Mouse (Mus musculus): ENCODE data around the gene Mslnl. TPM values are rescaled to one million over a fixed set of nuclear protein-coding genes. Genes with fewer than 3 reads are reported as not detected.

Gene Mslnl
- not detected in 2 replicates for polyA plus RNA-seq (2014; fragmentation: Nextera tagmentation; extraction: Ambion mirVana)

- no peak within 1 kb of the TSS for H3K4me3 ChIP-seq (ENCODE audit: control insufficient read depth in 1 of 2, insufficient read depth in 1 of 2, low read depth in 1 of 2, low read length in 2 of 2)
- no peak for ATAC-seq (ENCODE audit: insufficient number of reproducible peaks, insufficient read depth, low FRiP score, low read depth)
- peaks cover 8% of the 10 kb centered on the region for H3K36me3 ChIP-seq (ENCODE audit: control insufficient read depth, insufficient read depth, low read length)
- 75% methylated on average over 3 of the region's 3 CpGs for WGBS
- no peaks in the 10 kb centered on the region for H3K9me3 ChIP-seq (ENCODE audit: control insufficient read depth, low read length)
- no peaks in the 10 kb centered on the region; the same call in 1 of the 2 replicates for H3K27me3 ChIP-seq (ENCODE audit: control insufficient read depth, insufficient read depth, low read length)
- no peak within 1 kb of the TSS for H3K27ac ChIP-seq (replicated peaks in 1 of 2; ENCODE audit: control insufficient read depth in 1 of 2, insufficient read depth in 1 of 2, low read depth in 2 of 2, low read length in 2 of 2)
- no peaks in the 10 kb centered on the region for H3K4me1 ChIP-seq (ENCODE audit: control insufficient read depth in 2 of 2, insufficient read depth in 2 of 2, low read length in 2 of 2)
- no peak within 1 kb of the TSS for H3K9ac ChIP-seq (ENCODE audit: low read length)
- no peak within 1 kb of the TSS for H3K4me2 ChIP-seq (ENCODE audit: low read length)
Observed at GRCm38 (mm10) chr17:25735745-25736144, at the start of gene Mslnl. Mslnl (plus strand) TSS chr17:25736042.

- Histone ChIP-seq H3K27ac (replicated peaks in 1 of 2; ENCODE audit: control insufficient read depth in 1 of 2, insufficient read depth in 1 of 2, low read depth in 2 of 2, low read length in 2 of 2) (no peak overlapping the region), H3K4me2 (ENCODE audit: low read length) (no peak overlapping the region), H3K27me3 (ENCODE audit: control insufficient read depth, insufficient read depth, low read length) (peaks cover 21% of the 10 kb centered on the region; the same call in 1 of the 2 replicates), H3K9me3 (ENCODE audit: control insufficient read depth, low read length) (no peaks in the 10 kb centered on the region), H3K9ac (ENCODE audit: low read length) (no peak overlapping the region), H3K4me3 (ENCODE audit: control insufficient read depth in 1 of 2, insufficient read depth in 1 of 2, low read depth in 1 of 2, low read length in 2 of 2) (no peak overlapping the region), H3K36me3 (ENCODE audit: control insufficient read depth, insufficient read depth, low read length) (no peaks in the 10 kb centered on the region), H3K4me1 (ENCODE audit: control insufficient read depth in 2 of 2, insufficient read depth in 2 of 2, low read length in 2 of 2) (no peaks in the 10 kb centered on the region)
- WGBS, result 33% methylated on average over 7 of the region's 7 CpGs
- no peak for ATAC-seq (ENCODE audit: insufficient number of reproducible peaks, insufficient read depth, low FRiP score, low read depth)
Observed at GRCm38 (mm10) chr17:25686323-25686722, 49.5 kb upstream of the Mslnl start.

- peaks cover 18% of the 10 kb centered on the region; the same call in 1 of the 2 replicates for H3K27me3 ChIP-seq (ENCODE audit: control insufficient read depth, insufficient read depth, low read length)
- WGBS, result 73% methylated on average over 4 of the region's 4 CpGs
- H3K36me3 ChIP-seq (ENCODE audit: control insufficient read depth, insufficient read depth, low read length), result no peaks in the 10 kb centered on the region
- no peaks in the 10 kb centered on the region for H3K4me1 ChIP-seq (ENCODE audit: control insufficient read depth in 2 of 2, insufficient read depth in 2 of 2, low read length in 2 of 2)
- H3K27ac ChIP-seq (replicated peaks in 1 of 2; ENCODE audit: control insufficient read depth in 1 of 2, insufficient read depth in 1 of 2, low read depth in 2 of 2, low read length in 2 of 2), result no peak overlapping the region
- H3K4me2 ChIP-seq (ENCODE audit: low read length), result no peak overlapping the region
- H3K9me3 ChIP-seq (ENCODE audit: control insufficient read depth, low read length), result no peaks in the 10 kb centered on the region
- no peak overlapping the region for H3K9ac ChIP-seq (ENCODE audit: low read length)
- ATAC-seq (ENCODE audit: insufficient number of reproducible peaks, insufficient read depth, low FRiP score, low read depth), result no peak
- H3K4me3 ChIP-seq (ENCODE audit: control insufficient read depth in 1 of 2, insufficient read depth in 1 of 2, low read depth in 1 of 2, low read length in 2 of 2), result no peak overlapping the region
Observed at GRCm38 (mm10) chr17:25688922-25689321, 46.9 kb upstream of the Mslnl start.

- Histone ChIP-seq H3K9me3 (ENCODE audit: control insufficient read depth, low read length) (no peaks in the 10 kb centered on the region), H3K36me3 (ENCODE audit: control insufficient read depth, insufficient read depth, low read length) (no peaks in the 10 kb centered on the region), H3K27me3 (ENCODE audit: control insufficient read depth, insufficient read depth, low read length) (no peaks in the 10 kb centered on the region), H3K4me3 (ENCODE audit: control insufficient read depth in 1 of 2, insufficient read depth in 1 of 2, low read depth in 1 of 2, low read length in 2 of 2) (no peak overlapping the region), H3K27ac (replicated peaks in 1 of 2; ENCODE audit: control insufficient read depth in 1 of 2, insufficient read depth in 1 of 2, low read depth in 2 of 2, low read length in 2 of 2) (no peak overlapping the region), H3K9ac (ENCODE audit: low read length) (no peak overlapping the region), H3K4me1 (ENCODE audit: control insufficient read depth in 2 of 2, insufficient read depth in 2 of 2, low read length in 2 of 2) (no peaks in the 10 kb centered on the region), H3K4me2 (ENCODE audit: low read length) (no peak overlapping the region)
- no peak for ATAC-seq (ENCODE audit: insufficient number of reproducible peaks, insufficient read depth, low FRiP score, low read depth)
- WGBS, result 21% methylated on average over 1 of the region's 1 CpGs
Observed at GRCm38 (mm10) chr17:25696263-25696662, 39.6 kb upstream of the Mslnl start.

- ATAC-seq (ENCODE audit: insufficient number of reproducible peaks, insufficient read depth, low FRiP score, low read depth), result no peak
- no peak overlapping the region for H3K9ac ChIP-seq (ENCODE audit: low read length)
- H3K27ac ChIP-seq (replicated peaks in 1 of 2; ENCODE audit: control insufficient read depth in 1 of 2, insufficient read depth in 1 of 2, low read depth in 2 of 2, low read length in 2 of 2), result no peak overlapping the region
- H3K4me1 ChIP-seq (ENCODE audit: control insufficient read depth in 2 of 2, insufficient read depth in 2 of 2, low read length in 2 of 2), result no peaks in the 10 kb centered on the region
- 9% methylated on average over 7 of the region's 7 CpGs for WGBS
- H3K9me3 ChIP-seq (ENCODE audit: control insufficient read depth, low read length), result no peaks in the 10 kb centered on the region
- no peaks in the 10 kb centered on the region for H3K36me3 ChIP-seq (ENCODE audit: control insufficient read depth, insufficient read depth, low read length)
- H3K4me3 ChIP-seq (ENCODE audit: control insufficient read depth in 1 of 2, insufficient read depth in 1 of 2, low read depth in 1 of 2, low read length in 2 of 2), result no peak overlapping the region
- no peaks in the 10 kb centered on the region for H3K27me3 ChIP-seq (ENCODE audit: control insufficient read depth, insufficient read depth, low read length)
- H3K4me2 ChIP-seq (ENCODE audit: low read length), result no peak overlapping the region
Observed at GRCm38 (mm10) chr17:25698446-25698845, 37.4 kb upstream of the Mslnl start.

GRCm38 (mm10) chr17:25700863-25701496, 34.9 kb upstream of the Mslnl start:
- H3K36me3 ChIP-seq (ENCODE audit: control insufficient read depth, insufficient read depth, low read length), result no peaks in the 10 kb centered on the region
- no peaks in the 10 kb centered on the region for H3K9me3 ChIP-seq (ENCODE audit: control insufficient read depth, low read length)
- H3K27me3 ChIP-seq (ENCODE audit: control insufficient read depth, insufficient read depth, low read length), result no peaks in the 10 kb centered on the region
- WGBS, result 53% methylated on average over 9 of the region's 9 CpGs
- H3K9ac ChIP-seq (ENCODE audit: low read length), result no peak overlapping the region
- no peak overlapping the region for H3K4me3 ChIP-seq (ENCODE audit: control insufficient read depth in 1 of 2, insufficient read depth in 1 of 2, low read depth in 1 of 2, low read length in 2 of 2)
- ATAC-seq (ENCODE audit: insufficient number of reproducible peaks, insufficient read depth, low FRiP score, low read depth), result no peak
- H3K4me2 ChIP-seq (ENCODE audit: low read length), result no peak overlapping the region
- H3K27ac ChIP-seq (replicated peaks in 1 of 2; ENCODE audit: control insufficient read depth in 1 of 2, insufficient read depth in 1 of 2, low read depth in 2 of 2, low read length in 2 of 2), result no peak overlapping the region
- H3K4me1 ChIP-seq (ENCODE audit: control insufficient read depth in 2 of 2, insufficient read depth in 2 of 2, low read length in 2 of 2), result no peaks in the 10 kb centered on the region

GRCm38 (mm10) chr17:25709994-25710393, 25.8 kb upstream of the Mslnl start:
- no peak overlapping the region for H3K9ac ChIP-seq (ENCODE audit: low read length)
- no peak for ATAC-seq (ENCODE audit: insufficient number of reproducible peaks, insufficient read depth, low FRiP score, low read depth)
- H3K27me3 ChIP-seq (ENCODE audit: control insufficient read depth, insufficient read depth, low read length), result no peaks in the 10 kb centered on the region
- H3K4me1 ChIP-seq (ENCODE audit: control insufficient read depth in 2 of 2, insufficient read depth in 2 of 2, low read length in 2 of 2), result no peaks in the 10 kb centered on the region
- H3K36me3 ChIP-seq (ENCODE audit: control insufficient read depth, insufficient read depth, low read length), result no peaks in the 10 kb centered on the region
- no peak overlapping the region for H3K4me2 ChIP-seq (ENCODE audit: low read length)
- no peak overlapping the region for H3K27ac ChIP-seq (replicated peaks in 1 of 2; ENCODE audit: control insufficient read depth in 1 of 2, insufficient read depth in 1 of 2, low read depth in 2 of 2, low read length in 2 of 2)
- H3K9me3 ChIP-seq (ENCODE audit: control insufficient read depth, low read length), result no peaks in the 10 kb centered on the region
- no peak overlapping the region for H3K4me3 ChIP-seq (ENCODE audit: control insufficient read depth in 1 of 2, insufficient read depth in 1 of 2, low read depth in 1 of 2, low read length in 2 of 2)
- WGBS, result 80% methylated on average over 2 of the region's 2 CpGs

GRCm38 (mm10) chr17:25711136-25711535, 24.7 kb upstream of the Mslnl start:
- H3K36me3 ChIP-seq (ENCODE audit: control insufficient read depth, insufficient read depth, low read length), result no peaks in the 10 kb centered on the region
- ATAC-seq (ENCODE audit: insufficient number of reproducible peaks, insufficient read depth, low FRiP score, low read depth), result no peak
- no peaks in the 10 kb centered on the region for H3K27me3 ChIP-seq (ENCODE audit: control insufficient read depth, insufficient read depth, low read length)
- no peak overlapping the region for H3K4me3 ChIP-seq (ENCODE audit: control insufficient read depth in 1 of 2, insufficient read depth in 1 of 2, low read depth in 1 of 2, low read length in 2 of 2)
- 59% methylated on average over 4 of the region's 4 CpGs for WGBS
- no peak overlapping the region for H3K4me2 ChIP-seq (ENCODE audit: low read length)
- H3K9ac ChIP-seq (ENCODE audit: low read length), result no peak overlapping the region
- H3K27ac ChIP-seq (replicated peaks in 1 of 2; ENCODE audit: control insufficient read depth in 1 of 2, insufficient read depth in 1 of 2, low read depth in 2 of 2, low read length in 2 of 2), result no peak overlapping the region
- no peaks in the 10 kb centered on the region for H3K9me3 ChIP-seq (ENCODE audit: control insufficient read depth, low read length)
- no peaks in the 10 kb centered on the region; a peak in 1 of 4 replicates for H3K4me1 ChIP-seq (ENCODE audit: control insufficient read depth in 2 of 2, insufficient read depth in 2 of 2, low read length in 2 of 2)
